Mouse (Mus musculus) layer of hippocampus, adult 11-12 months (tissue): ENCODE measurements around the gene Rpsa.
A peak's percentile ranks its signal among the peaks of the same experiment; 100 is the strongest.
"Not testable (repeated sequence)": the region's sequence is repeated elsewhere in the genome, so short reads cannot be mapped to it uniquely, and the experiment has no call there.

Experiments used
- DNase-seq: peaks from one replicate; pipeline ENCODE4 v3.0.0; 2022; ENCODE audit warnings: low spot score

The Rpsa gene

DNA sequence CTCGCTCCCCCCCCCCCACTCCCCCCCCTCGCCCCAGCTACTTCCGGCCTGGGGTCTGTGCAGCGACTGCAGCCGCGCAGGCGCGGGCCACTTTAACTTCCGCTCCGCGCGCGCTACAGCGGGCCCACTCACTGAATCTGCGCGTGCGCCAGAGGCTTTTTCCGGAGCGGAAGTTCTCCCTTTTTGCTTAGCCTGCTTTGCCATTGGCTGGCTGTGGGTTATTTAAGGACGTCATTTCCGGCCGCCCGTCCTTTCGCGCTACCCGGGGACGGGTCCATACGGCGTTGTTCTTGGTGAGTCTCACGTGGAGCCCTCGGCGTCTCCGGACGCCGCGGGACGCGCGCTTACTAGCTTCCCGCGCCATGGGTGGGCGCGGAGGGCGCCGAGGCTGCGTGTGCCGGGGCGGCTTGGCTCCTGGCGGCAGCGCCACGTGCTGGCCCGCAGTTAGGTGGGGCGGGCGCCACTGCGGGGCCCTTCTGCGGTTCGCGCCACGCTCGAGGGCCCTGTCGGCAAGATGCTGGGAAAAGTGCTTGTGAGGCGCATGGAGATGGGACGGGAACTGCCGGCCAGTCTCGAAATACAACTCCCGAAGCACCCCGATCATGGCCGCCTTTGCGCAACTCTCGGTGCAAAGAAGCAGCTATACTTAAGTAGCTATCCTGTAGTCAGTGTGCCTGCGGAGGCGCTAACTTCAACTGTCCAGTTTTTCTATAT is at the start of gene Rpsa:
TSS of gene Rpsa (plus strand) at position 152 of the 714 bp plus-strand sequence.
- peak; percentile 96 for DNase-seq

DNA sequence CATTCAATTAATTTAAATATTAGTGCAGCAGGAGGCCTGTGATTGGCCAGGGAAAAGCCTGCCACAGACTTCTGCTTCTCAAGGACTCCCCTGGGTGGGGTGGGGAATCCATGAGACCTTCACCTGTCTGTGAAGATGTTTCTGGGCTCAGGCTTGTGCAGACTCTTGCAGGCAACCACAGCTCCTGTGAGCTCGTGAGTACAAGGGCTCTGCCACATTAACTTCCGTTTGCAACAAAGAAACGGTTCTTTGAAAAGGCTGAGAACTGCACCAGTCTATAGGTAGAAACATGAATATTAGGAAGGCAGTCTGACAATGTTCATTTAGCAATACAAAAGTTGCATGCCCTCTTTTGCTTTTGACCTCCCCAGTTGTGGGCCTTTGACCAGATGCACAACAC is 49.2 kb upstream of the Rpsa start:
- no peak for DNase-seq

DNA sequence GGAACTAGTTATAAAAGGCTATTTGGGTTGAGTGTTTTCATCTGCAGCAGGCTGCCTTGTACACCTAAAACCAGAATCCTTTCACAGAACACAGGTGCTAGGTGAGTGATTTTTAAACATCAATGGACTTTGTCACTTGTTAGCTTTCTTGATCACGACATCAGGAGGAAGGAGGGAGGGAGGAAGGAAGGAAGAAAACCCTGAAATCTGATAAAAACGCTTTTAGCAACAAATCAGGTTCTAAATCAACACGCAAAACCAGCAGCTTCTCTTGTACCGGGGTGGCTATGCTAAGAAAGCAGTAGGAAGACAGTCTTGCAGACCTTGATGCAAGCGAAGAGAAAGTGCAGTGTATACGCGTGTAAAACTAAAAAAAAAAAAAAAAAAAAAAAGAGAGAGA is 47.6 kb upstream of the Rpsa start:
- no peak for DNase-seq

DNA sequence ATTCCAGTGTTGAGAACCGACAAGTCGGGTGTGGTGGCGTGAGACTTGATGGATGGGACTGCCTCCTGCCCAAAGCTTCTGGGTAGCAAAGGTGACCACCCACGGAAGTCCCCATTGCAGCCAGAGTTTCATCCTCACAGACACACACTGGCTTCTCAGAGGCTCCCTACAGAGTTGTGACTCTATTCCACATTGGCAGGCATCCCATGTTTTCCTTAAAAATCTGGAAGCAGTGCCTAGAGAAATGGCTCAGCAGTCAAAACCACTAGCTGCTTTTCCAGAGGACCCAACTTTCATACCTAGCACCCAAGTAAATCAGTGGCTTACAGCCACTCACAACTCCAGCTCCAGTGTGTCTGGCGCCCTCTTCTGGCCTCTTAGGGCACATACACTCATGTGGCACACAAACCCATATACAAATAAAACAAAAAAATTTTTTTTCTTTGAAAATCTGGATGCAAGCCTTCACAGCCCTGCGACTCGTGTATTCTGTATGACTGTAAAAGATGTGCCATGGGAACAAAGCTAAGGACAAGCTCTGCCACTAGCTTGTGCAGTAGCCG is 46.9 kb upstream of the Rpsa start:
- no peak for DNase-seq

DNA sequence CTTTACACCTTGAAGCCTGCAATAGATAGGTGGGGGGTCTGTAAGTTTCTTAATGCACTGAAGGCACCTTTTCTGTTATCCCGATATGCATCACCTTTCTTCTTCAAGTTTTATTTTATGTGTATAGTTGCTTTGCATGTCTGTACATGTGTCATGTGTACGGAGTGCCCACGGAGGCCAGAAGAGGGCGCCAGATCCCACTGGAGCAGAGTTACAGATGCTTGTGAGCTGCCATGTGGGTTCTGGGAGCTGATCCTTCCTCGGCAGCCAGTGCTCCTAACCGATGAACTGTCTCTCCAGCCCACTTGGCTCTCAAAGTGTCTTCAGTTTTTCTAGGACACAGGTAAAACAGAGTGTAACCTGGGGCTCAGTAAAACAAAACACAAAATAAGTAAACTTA is 46.2 kb upstream of the Rpsa start:
- DNase-seq = no peak

DNA sequence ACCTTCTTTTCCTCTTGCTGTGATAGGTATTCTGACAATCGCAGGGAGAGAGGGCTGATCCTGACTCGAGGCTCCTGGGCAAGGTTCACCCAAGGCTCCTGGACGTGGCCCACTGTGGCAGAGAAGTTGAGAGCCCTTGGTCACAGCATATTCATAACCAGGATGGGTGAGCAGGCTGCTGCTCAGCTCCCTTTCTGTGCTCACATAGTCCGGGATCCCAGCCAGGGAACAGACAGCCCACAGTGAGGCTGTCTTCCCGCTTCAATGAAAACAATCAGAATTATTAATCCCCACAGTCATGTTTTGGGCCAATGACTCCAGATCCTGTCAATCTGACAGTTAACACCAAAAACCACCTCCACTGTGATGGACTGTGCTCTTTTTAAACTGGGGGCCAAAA is 45.5 kb upstream of the Rpsa start:
- DNase-seq = peak; percentile 74

DNA sequence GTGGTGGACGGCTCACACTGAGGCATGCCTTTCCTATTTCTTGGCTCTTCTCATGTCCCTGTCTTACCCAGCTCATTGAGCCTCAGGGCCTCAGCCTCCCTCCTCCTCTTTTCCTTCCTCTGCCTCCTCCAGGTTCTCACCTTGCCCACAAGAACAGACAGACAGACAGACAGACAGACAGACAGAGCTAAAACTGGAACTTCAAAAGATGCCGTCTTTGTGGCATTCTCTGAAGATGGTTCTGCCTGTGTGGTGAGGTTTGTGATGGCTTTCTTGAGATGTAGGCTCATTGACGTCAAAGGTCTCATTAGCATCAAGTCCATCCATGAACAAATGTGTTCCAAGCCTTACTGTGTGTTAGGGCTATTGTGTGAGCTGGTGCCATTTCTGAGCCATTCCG is 44.8 kb upstream of the Rpsa start:
- DNase-seq = no peak

DNA sequence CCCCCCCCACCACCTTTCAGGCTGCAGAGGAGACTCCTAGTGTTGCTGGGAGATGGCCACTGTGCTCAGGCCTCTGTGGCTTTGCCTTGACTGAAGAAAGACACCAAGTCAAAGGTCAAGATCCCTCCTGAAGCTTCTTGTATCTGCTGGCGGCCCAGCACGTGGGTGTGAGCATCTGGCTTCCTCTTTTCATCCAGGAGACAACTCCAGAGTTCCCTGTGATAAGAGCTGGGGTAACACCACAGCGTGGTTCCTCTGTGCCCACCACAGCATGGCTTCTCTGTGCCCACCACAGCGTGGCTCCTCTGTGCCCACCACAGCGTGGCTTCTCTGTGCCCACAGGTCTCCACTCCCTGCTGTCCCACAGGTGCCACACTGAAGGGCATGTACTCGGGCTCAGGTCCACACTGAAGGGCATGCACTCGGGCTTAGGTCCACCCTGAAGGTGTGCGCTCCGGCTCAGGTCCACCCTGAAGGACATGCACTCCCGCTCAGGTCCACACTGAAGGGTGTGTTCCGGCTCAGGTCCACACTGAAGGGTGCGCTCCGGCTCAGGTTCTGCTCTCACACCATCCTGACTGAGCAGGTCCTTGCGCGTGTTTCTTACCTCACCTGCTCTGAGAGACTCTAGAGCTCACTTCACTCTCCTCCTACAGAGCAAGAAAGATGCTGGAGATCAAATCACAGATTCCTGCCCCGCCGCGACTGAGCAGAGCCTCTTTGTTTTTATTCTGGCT is 44.2 kb upstream of the Rpsa start:
- DNase-seq = no peak

DNA sequence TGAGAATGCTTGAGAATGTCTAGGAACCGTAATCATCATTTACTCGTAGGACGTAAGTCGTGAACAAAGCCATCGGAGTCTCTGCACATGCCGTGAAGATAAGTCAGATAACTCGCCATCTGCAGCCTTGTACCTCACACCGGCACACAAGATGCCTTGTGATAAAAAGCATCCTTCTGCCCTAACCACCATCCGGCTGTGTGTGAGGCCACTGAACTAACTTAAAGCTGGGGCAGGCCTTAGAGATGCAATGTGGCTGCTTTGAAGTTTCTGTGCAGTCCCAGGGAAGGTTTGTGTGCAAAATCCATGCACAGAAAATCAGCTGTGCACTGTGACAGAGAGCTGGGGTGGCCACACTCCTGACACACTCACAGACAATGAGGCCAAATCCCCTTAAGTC is 43.1 kb upstream of the Rpsa start:
- DNase-seq = no peak

DNA sequence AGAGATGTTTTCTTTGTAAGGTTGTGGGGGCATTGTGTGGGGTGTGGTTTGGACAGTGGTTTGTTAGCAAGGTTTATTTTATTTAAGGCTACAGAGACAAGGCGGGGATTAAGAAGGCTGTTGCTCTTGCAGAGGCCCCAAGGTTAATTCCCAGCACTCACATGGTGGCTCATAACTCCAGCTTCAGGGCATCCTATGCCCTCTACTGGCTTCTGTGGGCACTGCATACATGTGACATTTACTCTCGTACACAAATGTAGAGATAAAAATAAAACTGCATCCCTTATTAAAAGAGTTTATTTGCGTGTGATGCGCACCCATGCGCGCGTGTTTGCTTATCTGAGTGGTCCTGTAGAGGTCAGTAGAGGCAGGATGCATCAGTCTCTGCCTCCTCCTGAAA is 38.4 kb upstream of the Rpsa start:
- no peak for DNase-seq

DNA sequence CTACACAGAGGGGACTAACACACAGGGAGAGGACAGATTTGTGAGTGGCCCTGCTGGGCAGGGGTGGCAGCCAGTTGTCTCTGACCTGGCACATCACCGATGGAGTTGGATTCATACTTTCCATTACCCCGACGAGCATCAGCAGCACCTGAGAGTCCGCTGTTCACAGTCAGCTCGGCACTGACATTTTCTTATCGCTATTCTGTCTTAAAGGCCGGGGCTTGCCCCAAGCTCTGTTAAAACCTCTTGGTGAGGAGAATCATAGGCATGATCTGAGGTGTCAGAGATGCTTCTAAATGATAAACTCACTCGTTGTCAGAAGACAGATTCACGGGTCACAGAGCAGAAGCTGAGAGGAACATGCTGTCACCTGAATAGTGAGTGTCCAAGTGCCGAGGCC is 36.4 kb upstream of the Rpsa start:
- no peak for DNase-seq

DNA sequence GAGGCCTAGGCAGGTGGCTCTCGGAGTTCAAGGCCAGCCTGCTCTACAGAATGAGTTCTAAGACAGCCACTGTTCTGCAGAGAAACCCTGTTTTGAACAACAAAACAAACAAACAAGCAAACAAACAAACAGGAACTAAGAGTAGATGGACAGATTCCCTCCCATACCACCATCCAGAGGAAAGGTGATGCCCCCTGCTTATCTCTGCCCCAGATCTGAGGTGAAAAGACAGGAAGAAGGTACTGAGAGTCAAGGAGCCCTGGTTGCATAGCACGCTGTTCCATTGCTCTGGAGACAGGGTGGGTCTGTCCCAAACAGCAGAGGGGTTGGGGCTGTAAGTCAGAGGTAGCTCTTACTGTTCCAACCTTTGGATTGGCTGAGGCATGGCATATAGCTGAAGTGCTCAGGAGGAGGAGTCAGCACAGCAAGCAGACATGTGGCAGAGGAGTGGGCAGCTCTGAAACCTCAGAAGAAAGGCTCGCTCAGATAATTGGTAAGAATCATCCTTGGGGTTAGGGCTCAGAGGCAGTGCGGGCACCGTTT is 35.7 kb upstream of the Rpsa start, which contains the start of gene Ccr8:
TSS of gene Ccr8 (plus strand) at position 419 of the 543 bp plus-strand sequence.
- DNase-seq = no peak

DNA sequence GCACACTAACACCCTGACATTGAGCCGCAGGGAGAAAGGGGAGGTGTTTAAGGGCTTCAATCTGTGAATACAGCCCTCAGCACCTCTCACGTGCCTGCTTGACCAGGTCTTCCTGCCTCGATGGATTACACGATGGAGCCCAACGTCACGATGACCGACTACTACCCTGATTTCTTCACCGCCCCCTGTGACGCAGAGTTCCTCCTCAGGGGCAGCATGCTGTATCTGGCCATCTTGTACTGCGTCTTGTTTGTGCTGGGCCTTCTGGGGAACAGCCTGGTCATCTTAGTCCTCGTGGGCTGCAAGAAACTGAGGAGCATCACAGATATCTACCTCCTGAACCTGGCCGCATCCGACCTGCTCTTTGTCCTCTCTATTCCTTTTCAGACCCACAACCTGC is 33.8 kb upstream of the Rpsa start:
- DNase-seq = no peak

DNA sequence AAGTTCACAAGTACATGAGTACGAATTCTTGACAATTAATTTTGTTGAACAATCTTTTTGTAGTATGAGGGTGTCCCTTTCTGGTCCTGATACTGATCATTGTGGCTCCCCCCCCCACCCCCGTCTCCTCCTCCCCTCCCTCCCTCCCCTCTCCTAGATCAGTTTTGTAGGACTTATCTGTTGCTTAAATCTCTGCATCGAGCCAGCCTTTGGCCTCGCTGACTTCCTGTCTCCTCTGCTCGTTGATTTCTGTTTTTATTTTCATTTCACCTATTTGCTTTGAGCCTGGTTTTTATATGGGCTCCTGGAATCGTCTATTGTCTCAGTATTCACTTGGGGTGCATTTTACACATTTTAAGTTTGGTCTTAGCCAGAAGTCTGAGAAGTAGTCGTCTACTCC is 31.6 kb upstream of the Rpsa start:
- no peak for DNase-seq

DNA sequence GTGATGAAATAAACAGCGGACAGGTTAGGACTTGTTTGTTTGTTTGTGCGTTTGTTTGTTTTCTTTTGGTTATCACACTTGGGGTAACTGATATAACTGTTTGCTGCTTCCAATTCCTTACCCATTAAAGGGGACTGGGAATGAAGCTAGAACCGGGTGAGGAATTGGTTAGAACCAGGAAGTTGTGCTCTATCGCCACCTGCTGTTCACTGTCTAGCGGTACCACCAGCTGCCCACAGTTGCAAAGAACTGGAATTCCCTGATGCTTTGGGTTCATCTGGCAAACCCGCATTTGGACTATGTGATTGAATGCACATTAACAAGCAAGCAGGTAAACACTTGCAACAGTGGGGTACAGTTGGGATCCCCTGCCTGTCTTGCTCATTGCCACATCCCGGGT is 28.8 kb upstream of the Rpsa start:
- DNase-seq = peak; percentile 71

DNA sequence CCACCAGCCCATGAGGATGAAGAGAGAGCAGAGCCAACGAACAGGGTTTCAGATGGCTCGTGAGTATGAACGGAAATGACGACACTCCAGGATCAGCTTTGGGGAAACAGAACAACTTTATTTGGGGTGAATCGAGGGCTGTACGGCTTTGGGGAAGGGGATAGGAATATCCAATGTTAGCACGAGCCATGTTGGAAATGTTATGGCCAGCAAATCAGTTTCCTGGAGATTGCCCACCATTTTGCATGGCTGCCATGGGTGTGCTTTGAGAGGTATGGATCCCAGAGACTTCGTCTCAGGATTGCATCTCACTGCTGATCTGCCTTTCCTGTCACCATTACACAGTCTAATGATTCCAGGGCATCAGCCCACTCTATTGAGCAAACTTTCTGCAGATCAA is 28.2 kb upstream of the Rpsa start:
- DNase-seq = no peak

DNA sequence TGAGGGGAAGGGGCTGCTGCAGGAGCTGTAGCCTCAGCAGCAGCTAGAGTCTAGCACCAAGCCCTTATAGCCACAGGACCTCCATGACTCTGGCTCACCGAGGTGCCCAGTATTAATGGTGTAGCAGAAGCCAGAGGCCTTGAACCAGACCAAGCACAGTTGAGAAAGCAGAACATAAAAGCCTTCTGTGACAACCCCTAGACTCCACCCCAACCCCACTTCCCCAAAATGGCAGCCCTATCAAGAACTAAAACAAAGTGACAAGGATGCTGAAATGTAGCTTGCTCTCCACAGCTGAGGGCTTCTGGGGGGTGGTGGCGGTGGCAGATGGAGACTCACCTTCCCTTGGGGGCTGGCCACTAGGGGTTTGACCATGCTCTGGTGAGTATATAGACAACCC is 26.3 kb upstream of the Rpsa start:
- DNase-seq = no peak

DNA sequence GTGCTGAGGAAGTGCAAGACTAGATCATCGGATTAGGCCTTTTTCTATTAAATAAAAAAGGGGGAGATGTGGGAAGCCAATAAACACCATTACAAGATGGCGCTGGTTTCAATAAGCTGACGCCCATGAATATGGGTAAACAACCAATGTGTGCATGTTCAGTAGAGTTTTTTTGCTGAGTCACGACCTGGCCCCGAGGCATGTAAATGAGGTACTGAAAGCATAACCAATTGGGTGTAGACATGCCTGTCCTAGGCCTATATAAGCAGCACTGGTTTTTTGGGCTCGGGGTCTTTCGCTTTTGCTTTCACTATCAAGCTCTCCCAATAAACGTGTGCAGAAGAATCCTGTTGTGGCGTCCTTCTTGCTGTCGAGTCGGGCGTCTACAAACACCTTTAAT is 18.5 kb upstream of the Rpsa start:
- DNase-seq = not testable (repeated sequence)

DNA sequence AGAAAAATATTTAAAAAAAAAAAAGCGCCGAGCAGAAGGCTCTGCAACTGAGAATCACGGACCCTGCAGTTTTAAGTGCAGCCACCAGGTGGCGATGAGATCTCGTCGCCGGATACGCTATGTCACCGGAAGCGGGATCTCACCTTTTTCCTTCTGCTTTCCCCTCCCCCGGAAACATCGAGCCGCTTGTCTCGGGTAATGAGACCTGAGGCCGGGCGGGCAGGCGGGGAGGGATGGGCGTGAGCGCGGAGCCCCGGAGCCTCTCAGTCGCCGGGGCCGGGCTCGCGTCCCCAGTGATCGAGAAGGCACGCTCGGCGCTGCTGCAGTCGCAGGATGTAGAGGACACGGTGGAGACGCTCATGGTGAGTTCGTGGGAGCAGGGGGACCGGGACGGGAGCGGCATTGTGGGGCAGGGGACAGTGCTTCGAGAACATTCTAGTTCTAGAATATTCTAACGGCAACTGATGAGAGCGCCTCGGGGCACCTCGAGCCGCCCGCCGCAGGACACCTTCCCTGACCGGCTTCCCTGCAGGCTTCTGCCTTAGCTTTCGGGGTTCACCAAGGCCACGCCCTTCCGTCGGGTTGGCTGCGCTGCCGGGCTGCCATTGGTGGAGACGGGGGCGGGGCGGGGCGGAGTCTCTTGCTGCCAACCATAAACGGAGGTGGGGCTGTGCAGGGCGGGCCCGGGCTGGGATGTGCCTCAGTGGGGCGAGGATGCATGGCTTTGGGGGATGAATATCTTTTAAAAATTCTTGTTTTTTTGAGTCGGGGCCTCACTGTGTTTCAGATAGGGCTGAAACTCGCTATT is 17.1 kb upstream of the Rpsa start, which contains the start of gene Slc25a38:
TSS of gene Slc25a38 (plus strand) at position 164 of the 808 bp plus-strand sequence.
- DNase-seq = peak; percentile 97

DNA sequence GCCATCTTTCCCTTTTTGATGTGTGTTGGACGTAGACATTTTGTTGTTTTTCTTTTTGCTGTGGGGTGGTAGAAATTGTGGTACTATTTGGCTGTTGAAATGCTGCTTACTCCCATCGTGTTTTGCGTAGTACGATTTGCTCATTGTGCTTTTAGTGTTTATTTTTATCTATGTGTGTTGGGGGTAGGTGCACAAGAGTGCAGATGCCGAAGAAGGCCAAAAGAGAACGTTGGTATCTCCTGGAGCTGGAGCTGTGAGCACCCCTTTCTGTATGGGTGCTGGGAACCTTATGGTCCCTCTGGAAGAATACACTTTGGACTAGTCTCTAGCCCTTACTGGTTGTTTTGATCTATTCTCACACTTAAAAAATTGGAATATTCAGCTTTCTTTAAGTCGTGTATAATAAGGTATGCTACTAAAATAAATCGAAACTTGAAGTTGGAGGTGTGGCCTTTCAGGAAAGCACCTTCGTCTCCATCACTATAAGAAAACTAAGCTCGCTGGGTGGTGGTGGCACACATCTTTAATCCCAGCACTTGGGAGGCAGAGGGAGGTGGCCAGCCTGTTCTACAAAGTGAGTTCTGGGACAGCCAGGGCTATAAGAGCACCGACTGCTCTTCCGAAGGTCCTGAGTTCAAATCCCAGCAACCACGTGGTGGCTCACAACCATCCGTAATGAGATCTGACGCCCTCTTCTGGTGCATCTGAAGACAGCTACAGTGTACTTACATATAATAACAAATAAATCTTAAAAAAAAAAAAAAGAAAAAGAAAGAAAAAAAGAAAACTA is 16.1 kb upstream of the Rpsa start:
- DNase-seq = no peak

DNA sequence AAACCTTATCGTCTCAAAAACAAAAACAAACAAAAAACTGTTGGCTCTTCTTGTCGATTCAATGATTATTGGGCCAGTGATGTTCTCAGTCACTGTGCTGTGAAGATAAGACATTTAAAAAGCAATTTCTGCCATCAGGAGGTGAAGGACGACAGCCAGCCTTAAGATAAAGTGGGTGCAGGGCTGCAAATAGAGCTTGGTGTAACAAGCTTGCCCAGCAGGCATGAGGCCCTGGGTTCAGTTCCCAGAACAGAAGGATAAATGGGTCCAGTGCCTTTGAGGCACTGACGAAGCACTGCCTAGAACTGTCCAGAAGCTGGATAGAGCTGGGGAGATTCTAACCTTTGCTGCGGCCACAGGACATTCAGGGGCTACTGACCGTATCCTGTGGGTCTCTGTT is 15.0 kb upstream of the Rpsa start:
- no peak for DNase-seq
